Comparison of ENCODE assay signal across 31 mouse cellular contexts in genomic region chr11:115317204-115317603, GRCm38 (mm10). TPM values are rescaled to one million over a fixed set of nuclear protein-coding genes. Genes with fewer than 3 reads are reported as not detected.
A peak's percentile ranks its signal among the peaks of the same experiment; 100 is the strongest.
DNase-seq lines count a peak whose midpoint lies in the region; ATAC-seq and TF ChIP-seq lines count a peak whose summit lies in the region.
"Had no signal": no experiment of that assay in that cellular context is flagged by ENCODE, and none has a peak within 500 bp of the region (broad histone marks: within the 10 kb centered on the region; RNA-seq: fewer than 3 reads in every experiment).

No protein-coding gene starts in this region.

- WGBS in heart, adult 2 months = 62% methylated on average over 7 of the region's 7 CpGs
- WGBS in midbrain, embryonic 10.5 days = 52% methylated on average over 7 of the region's 7 CpGs

- no peaks in the 10 kb centered on the region for H3K79me2 ChIP-seq in heart, adult 2 months (replicated peaks; ENCODE audit: control insufficient read depth, insufficient read depth, low read length)

- H3K4me3 ChIP-seq in heart, adult 2 months = no peak overlapping the region
- peak overlapping the region; percentile 35 for H3K4me3 ChIP-seq in megakaryocyte, embryonic 14.5 days (replicated peaks)
- no peak overlapping the region for H3K4me3 ChIP-seq in midbrain, embryonic 10.5 days
- H3K4me3 ChIP-seq: embryonic facial prominence, embryonic 13.5 days; embryonic facial prominence, embryonic 15.5 days; erythroblast, embryonic 14.5 days; forebrain, embryonic 10.5 days; forebrain, embryonic 12.5 days had no signal

- H3K4me1 ChIP-seq in heart, adult 2 months (ENCODE audit: control insufficient read depth, insufficient read depth, low read length) = no peaks in the 10 kb centered on the region; the same call in 1 of the 2 replicates
- peaks cover 33% of the 10 kb centered on the region for H3K4me1 ChIP-seq in megakaryocyte, embryonic 14.5 days
- peaks cover 38% of the 10 kb centered on the region for H3K4me1 ChIP-seq in midbrain, embryonic 10.5 days

- H3K27me3 ChIP-seq in heart, adult 2 months (ENCODE audit: control insufficient read depth, insufficient read depth, low read length) = peaks cover 18% of the 10 kb centered on the region
- H3K27me3 ChIP-seq in megakaryocyte, embryonic 14.5 days (replicated peaks) = peaks cover 97% of the 10 kb centered on the region
- peaks cover 99% of the 10 kb centered on the region for H3K27me3 ChIP-seq in midbrain, embryonic 10.5 days (ENCODE audit: low read depth, poor library complexity, severe bottlenecking)

- TF ChIP-seq POLR2A in heart, adult 2 months (IDR thresholded peaks at IDR 0.05; ENCODE audit: insufficient read depth, low read depth, low read length) = no peak

- no peak overlapping the region for H3K9ac ChIP-seq in heart, adult 2 months (ENCODE audit: low read depth, low read length)
- H3K9ac ChIP-seq: embryonic facial prominence, embryonic 13.5 days; embryonic facial prominence, embryonic 15.5 days; forebrain, embryonic 12.5 days had no signal

- no peak for TF ChIP-seq EP300 in heart, adult 2 months (IDR thresholded peaks at IDR 0.05; ENCODE audit: insufficient read depth, low read depth, low read length)

- H3K27ac ChIP-seq in heart, adult 2 months = no peak overlapping the region
- H3K27ac ChIP-seq in midbrain, embryonic 10.5 days (replicated peaks) = no peak overlapping the region
- H3K27ac ChIP-seq: embryonic facial prominence, embryonic 13.5 days; embryonic facial prominence, embryonic 15.5 days; forebrain, embryonic 10.5 days; forebrain, embryonic 12.5 days had no signal

- no peaks in the 10 kb centered on the region for H3K36me3 ChIP-seq in heart, adult 2 months (ENCODE audit: control insufficient read depth, insufficient read depth, low read length)
- no peaks in the 10 kb centered on the region for H3K36me3 ChIP-seq in megakaryocyte, embryonic 14.5 days (replicated peaks; ENCODE audit: low read length)
- H3K36me3 ChIP-seq in midbrain, embryonic 10.5 days = no peaks in the 10 kb centered on the region
- H3K36me3 ChIP-seq: embryonic facial prominence, embryonic 13.5 days; embryonic facial prominence, embryonic 15.5 days; forebrain, embryonic 10.5 days; forebrain, embryonic 12.5 days; G1E had no signal

- TF ChIP-seq CTCF in heart, adult 2 months (IDR thresholded peaks at IDR 0.05) = no peak

- no peak for ATAC-seq in megakaryocyte, adult 5-6 weeks (ENCODE audit: poor library complexity, severe bottlenecking)
- ATAC-seq: activated CD4-positive, CD25-positive, alpha-beta regulatory T cell, adult 4 months; forebrain, embryonic 14.5 days; forebrain, embryonic 16.5 days; Patski had no signal

- intact Hi-C loops in heart, adult 2 months (cut with DNase I) = no loop called here

- H3K9me3 ChIP-seq in megakaryocyte, embryonic 14.5 days = peaks cover 6% of the 10 kb centered on the region; the same call in 1 of the 2 replicates
- H3K9me3 ChIP-seq in midbrain, embryonic 10.5 days (replicated peaks) = no peaks in the 10 kb centered on the region
- H3K9me3 ChIP-seq: embryonic facial prominence, embryonic 13.5 days; embryonic facial prominence, embryonic 15.5 days; forebrain, embryonic 10.5 days; forebrain, embryonic 12.5 days; G1E had no signal

- peak; percentile 30 for DNase-seq in adrenal gland, postnatal 10 days
- no peak for DNase-seq in adrenal gland, postnatal 25 days
- DNase-seq in heart, adult 11 months = peak; percentile 87
- no peak for DNase-seq in heart, adult 2 months
- peak; percentile 42 for DNase-seq in adipocyte (ENCODE audit: low spot score)
- DNase-seq in midbrain, embryonic 10.5 days (ENCODE audit: low spot score) = no peak
- DNase-seq: adrenal gland, postnatal 14 days; cerebellum, adult 11 months; cerebellum, adult 18-20 months; cerebellum, adult 8-10 months; cerebellum, adult 9-11 months; cerebellum, postnatal 14 days; cerebellum, postnatal 36 days; embryo, embryonic 11 days had no signal

RNA-seq across cellular contexts. Expression of gene Ush1g, which starts 4.6 kb away (rescaled TPM):
- total RNA-seq in adrenal gland, postnatal 10 days (2021) = under 1 TPM; 0.39 to 1.00 TPM
- total RNA-seq in adrenal gland, postnatal 25 days (2021) = 0.62 and 0.79 TPM in 2 replicates
- total RNA-seq in heart, adult 2 months (2021) = under 1 TPM in 1 of 2 experiments, not detected in 1; 0.07 TPM
- polyA plus RNA-seq in heart, adult 2 months (2012; rRNA removed) = 0.10 and 0.18 TPM in 2 replicates
- not detected in 2 replicates for polyA plus RNA-seq in megakaryocyte, embryonic 14.5 days (2012; ENCODE audit: insufficient read depth, low replicate concordance)
- not detected in 2 replicates for total RNA-seq in megakaryocyte, adult 5-6 weeks (2015)
- not detected in 2 replicates for total RNA-seq in megakaryocyte, adult 5-6 weeks (2017)
- polyA plus RNA-seq in midbrain, embryonic 10.5 days (2016; fragmentation: Nextera tagmentation; extraction: Ambion mirVana) = not detected in 2 replicates
- total RNA-seq: common myeloid progenitor, adult 5-6 weeks had no signal
- polyA plus RNA-seq: activated CD4-positive, CD25-positive, alpha-beta regulatory T cell, adult 4 months; embryonic facial prominence, embryonic 11.5 days; embryonic facial prominence, embryonic 13.5 days; erythroblast, embryonic 14.5 days; forebrain, embryonic 10.5 days; forebrain, embryonic 12.5 days; forebrain, embryonic 14.5 days; G1E had no signal

RNA-seq across cellular contexts. Expression of gene Otop2, which starts 10.2 kb away (rescaled TPM):
- not detected for total RNA-seq in adrenal gland, postnatal 10 days (2021)
- total RNA-seq in adrenal gland, postnatal 25 days (2021) = not detected in 2 replicates
- total RNA-seq in heart, adult 2 months (2021) = not detected
- polyA plus RNA-seq in heart, adult 2 months (2012; rRNA removed) = not detected in 2 replicates
- polyA plus RNA-seq in megakaryocyte, embryonic 14.5 days (2012; ENCODE audit: insufficient read depth, low replicate concordance) = 0.11 TPM in 1 of 2 replicates, not detected in the other
- total RNA-seq in megakaryocyte, adult 5-6 weeks (2015) = not detected in 2 replicates
- total RNA-seq in megakaryocyte, adult 5-6 weeks (2017) = not detected in 2 replicates
- polyA plus RNA-seq in midbrain, embryonic 10.5 days (2016; fragmentation: Nextera tagmentation; extraction: Ambion mirVana) = not detected in 2 replicates
- total RNA-seq: adrenal gland, adult 18-20 months; adrenal gland, postnatal 14 days; adrenal gland, postnatal 4 days; common myeloid progenitor, adult 5-6 weeks; G1E had no signal
- polyA plus RNA-seq: activated CD4-positive, CD25-positive, alpha-beta regulatory T cell, adult 4 months; C2C12; embryonic facial prominence, embryonic 11.5 days; erythroblast, embryonic 14.5 days; forebrain, embryonic 12.5 days; forebrain, embryonic 14.5 days; G1E; Patski had no signal

RNA-seq across cellular contexts. Expression of gene Otop3, which starts 17.3 kb away (rescaled TPM):
- under 1 TPM in 1 of 2 experiments, not detected in 1; 0.12 TPM for total RNA-seq in adrenal gland, postnatal 10 days (2021)
- total RNA-seq in adrenal gland, postnatal 25 days (2021) = not detected in 2 replicates
- not detected for total RNA-seq in heart, adult 2 months (2021)
- polyA plus RNA-seq in heart, adult 2 months (2012; rRNA removed) = not detected in 2 replicates
- polyA plus RNA-seq in megakaryocyte, embryonic 14.5 days (2012; ENCODE audit: insufficient read depth, low replicate concordance) = not detected in 2 replicates
- not detected in 2 replicates for total RNA-seq in megakaryocyte, adult 5-6 weeks (2015)
- total RNA-seq in megakaryocyte, adult 5-6 weeks (2017) = not detected in 2 replicates
- polyA plus RNA-seq in midbrain, embryonic 10.5 days (2016; fragmentation: Nextera tagmentation; extraction: Ambion mirVana) = 0.37 and 0.42 TPM in 2 replicates
- total RNA-seq: adrenal gland, adult 18-20 months; adrenal gland, postnatal 14 days; common myeloid progenitor, adult 5-6 weeks; G1E had no signal
- polyA plus RNA-seq: C2C12; embryonic facial prominence, embryonic 11.5 days; embryonic facial prominence, embryonic 13.5 days; erythroblast, embryonic 14.5 days; forebrain, embryonic 10.5 days; forebrain, embryonic 12.5 days; G1E; Patski had no signal

RNA-seq across cellular contexts. Expression of gene Fads6, which starts 19.7 kb away (rescaled TPM):
- 10 to 100 TPM; 12.7 to 16.1 TPM for total RNA-seq in adrenal gland, postnatal 10 days (2021)
- 75.5 and 93.9 TPM in 2 replicates for total RNA-seq in adrenal gland, postnatal 25 days (2021)
- 1 to 10 TPM; 1.6 to 1.8 TPM for total RNA-seq in heart, adult 2 months (2021)
- polyA plus RNA-seq in heart, adult 2 months (2012; rRNA removed) = 1.9 and 2.0 TPM in 2 replicates
- 0.07 TPM in 1 of 2 replicates, not detected in the other for polyA plus RNA-seq in megakaryocyte, embryonic 14.5 days (2012; ENCODE audit: insufficient read depth, low replicate concordance)
- 0.58 and 0.71 TPM in 2 replicates for total RNA-seq in megakaryocyte, adult 5-6 weeks (2015)
- total RNA-seq in megakaryocyte, adult 5-6 weeks (2017) = 1.4 and 2.3 TPM in 2 replicates
- polyA plus RNA-seq in midbrain, embryonic 10.5 days (2016; fragmentation: Nextera tagmentation; extraction: Ambion mirVana) = 0.22 and 0.37 TPM in 2 replicates
- polyA plus RNA-seq: G1E had no signal

RNA-seq across cellular contexts. Expression of gene Fdxr, which starts 40.4 kb away (rescaled TPM):
- total RNA-seq in adrenal gland, postnatal 10 days (2021) = 100 to 1,000 TPM; 368 to 383 TPM
- total RNA-seq in adrenal gland, postnatal 25 days (2021) = 1,338 and 1,408 TPM in 2 replicates
- 1 to 10 TPM; 7.1 to 8.8 TPM for total RNA-seq in heart, adult 2 months (2021)
- polyA plus RNA-seq in heart, adult 2 months (2012; rRNA removed) = 8.4 and 8.7 TPM in 2 replicates
- polyA plus RNA-seq in megakaryocyte, embryonic 14.5 days (2012; ENCODE audit: insufficient read depth, low replicate concordance) = 21.8 and 28.5 TPM in 2 replicates
- 4.4 and 5.6 TPM in 2 replicates for total RNA-seq in megakaryocyte, adult 5-6 weeks (2015)
- 9.9 and 14.3 TPM in 2 replicates for total RNA-seq in megakaryocyte, adult 5-6 weeks (2017)
- 16.7 and 19.8 TPM in 2 replicates for polyA plus RNA-seq in midbrain, embryonic 10.5 days (2016; fragmentation: Nextera tagmentation; extraction: Ambion mirVana)

Comparison
In these comparisons a context has a peak if more than half of its experiments do, and no peak if none do; other contexts are left out.
1. DNase-seq: peak in adrenal gland, postnatal 10 days (single experiment), heart, adult 11 months (single experiment) and adipocyte (single experiment); none in adrenal gland, postnatal 25 days (single experiment), heart, adult 2 months (0 of 2) and midbrain, embryonic 10.5 days (single experiment).